Mouse (Mus musculus) testis, adult 2 months (tissue): Measurements from ENCODE around the gene Pdp2.

Experiments
- CTCF ChIP-seq: fragments of 200-500 bp; IDR thresholded peaks from 2 replicates; pipeline ENCODE4 v1.5.1; 2012; ENCODE audit warnings: low read depth, mild to moderate bottlenecking, inconsistent platforms, low read length, moderate library complexity; ENCODE audit not compliant: control insufficient read depth, insufficient read depth, insufficient replicate concordance
- POLR2A ChIP-seq: fragments of 200-500 bp; IDR thresholded peaks from 2 replicates; pipeline ENCODE4 v1.6.1; 2012; ENCODE audit warnings: low read depth, mild to moderate bottlenecking, inconsistent platforms, low read length, moderate library complexity; ENCODE audit not compliant: control insufficient read depth

DNA sequence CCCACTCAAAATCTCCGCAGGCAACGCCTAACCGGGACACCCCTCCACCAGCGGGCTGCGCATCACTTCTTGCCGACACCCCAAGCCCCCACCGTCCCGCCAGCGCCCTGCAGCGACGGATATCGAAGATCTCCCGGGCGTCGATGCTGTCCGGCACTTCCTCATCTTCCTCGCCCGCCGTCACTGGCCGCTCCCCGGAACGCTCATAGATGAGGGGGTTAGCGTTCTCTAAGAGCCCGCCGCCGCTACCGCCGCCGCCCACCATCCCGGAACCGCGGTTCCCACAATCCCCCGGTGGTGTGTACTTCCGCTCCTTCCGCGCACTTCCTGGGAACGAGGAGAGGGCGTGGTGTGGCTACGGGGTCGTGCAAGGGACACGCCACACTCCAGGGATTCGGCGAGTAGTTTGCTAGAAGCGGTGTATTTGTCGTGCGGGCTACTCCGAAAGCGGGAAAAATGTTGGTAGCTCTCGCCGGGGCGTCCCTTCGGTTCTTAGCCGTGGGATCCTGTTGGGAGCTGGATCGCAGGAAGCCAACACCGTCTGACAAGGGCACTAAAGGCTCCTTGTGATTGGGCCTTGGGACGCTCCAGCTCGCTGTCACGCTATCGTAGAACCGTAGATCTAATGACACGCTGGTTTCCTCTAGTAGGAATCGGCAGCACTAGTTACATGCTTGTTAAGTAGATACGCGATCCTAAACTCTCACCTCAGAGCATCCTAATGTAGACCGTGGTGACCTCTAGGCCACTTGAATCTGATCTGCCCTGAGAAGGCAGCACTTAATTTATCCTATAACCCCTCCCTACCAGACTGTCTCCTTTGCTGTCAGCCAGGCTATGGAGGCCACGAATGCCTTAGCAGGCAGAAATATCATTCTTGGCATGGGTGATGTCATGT lies 50.4 kb downstream of the Pdp2 start, which contains the start of gene Ciao2b:
- TF ChIP-seq CTCF (no peak), POLR2A (peak; percentile 89)
